Mouse (Mus musculus) heart, postnatal 14 days (tissue): ENCODE results near the gene Nrxn2. TPM values are rescaled to one million over a fixed set of nuclear protein-coding genes. Genes with fewer than 3 reads are reported as not detected.

Experiments used
- DNase-seq, 2 experiments: peaks; one replicate each; pipeline ENCODE4 v3.0.0; 2021 to 2022
- intact Hi-C: fragments of 180-260 bp; cut with DNase I; formaldehyde crosslinking; loops from one replicate; pipeline ENCODE4 v1.15.1; 2025
- long read RNA-seq, 2 experiments: library from polyadenylated mRNA; stranded (forward); transcript quantifications; one replicate each; pipeline ENCODE4 v2.0.0; 2021
- total RNA-seq, 2 experiments: library from RNA; stranded (reverse); gene quantifications; 2 replicates each; pipeline ENCODE4 v1.2.3; 2021

Gene Nrxn2
- total RNA-seq, result 1 to 10 TPM; 5.2 to 5.9 TPM
- long read RNA-seq, experiment 1, result 0 reads
- long read RNA-seq, experiment 2, result 0 reads

- intact Hi-C loops, result loop anchor here (1.0 kb wide), 1 partner anchor 34 kb away; no protein-coding TSS in a partner anchor
- DNase-seq, result peak; percentile 86 to 91
Observed at GRCm38 (mm10) chr19:6418233-6418879, at the start of gene Nrxn2. TSS of gene Nrxn2 (plus strand) at chr19:6418731.

DNA sequence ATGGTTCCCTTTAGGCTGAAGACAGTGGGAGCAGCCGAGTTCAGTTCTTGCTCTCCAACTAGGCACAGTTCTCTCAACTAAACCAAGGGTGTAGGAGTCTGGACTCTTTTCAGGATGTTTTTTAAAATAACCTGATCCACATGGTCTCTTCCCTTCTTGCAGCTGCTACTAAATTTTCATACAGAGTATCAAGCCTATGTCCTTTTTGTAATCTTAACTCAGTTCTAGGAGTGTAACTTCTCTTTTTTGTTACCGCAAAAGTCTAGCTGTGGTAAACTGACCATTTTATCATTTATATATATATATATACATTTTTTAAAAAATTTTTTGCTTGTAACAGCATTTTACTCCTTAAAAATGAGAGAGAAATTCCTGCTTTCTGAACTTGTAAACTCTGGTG lies 48.4 kb upstream of the Nrxn2 start:
- DNase-seq, result no peak
- intact Hi-C loops, result no loop called here

DNA sequence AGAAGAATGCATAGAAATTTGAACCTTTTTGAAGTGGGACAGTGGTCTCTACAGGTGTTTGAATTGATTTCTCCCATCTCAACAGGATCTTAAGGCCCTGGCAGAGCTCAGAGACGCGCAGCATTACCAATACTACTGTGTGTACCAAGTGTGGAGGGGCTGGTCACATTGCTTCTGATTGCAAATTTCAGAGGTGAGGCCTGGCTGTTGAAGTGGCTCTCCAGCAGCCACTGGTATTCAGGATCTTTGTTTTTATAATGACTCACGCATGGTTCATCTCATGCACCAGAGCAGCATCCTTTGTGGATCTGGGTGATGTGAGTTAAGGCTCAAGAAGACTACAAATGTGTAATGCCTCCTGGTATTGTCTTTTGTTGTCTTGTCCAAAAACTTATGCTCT lies 46.1 kb upstream of the Nrxn2 start:
- no peak for DNase-seq
- intact Hi-C loops, result no loop called here

- peak; percentile 88 to 94 for DNase-seq
- intact Hi-C loops, result no loop called here
Observed at GRCm38 (mm10) chr19:6373539-6374400, 44.8 kb upstream of the Nrxn2 start.

DNA sequence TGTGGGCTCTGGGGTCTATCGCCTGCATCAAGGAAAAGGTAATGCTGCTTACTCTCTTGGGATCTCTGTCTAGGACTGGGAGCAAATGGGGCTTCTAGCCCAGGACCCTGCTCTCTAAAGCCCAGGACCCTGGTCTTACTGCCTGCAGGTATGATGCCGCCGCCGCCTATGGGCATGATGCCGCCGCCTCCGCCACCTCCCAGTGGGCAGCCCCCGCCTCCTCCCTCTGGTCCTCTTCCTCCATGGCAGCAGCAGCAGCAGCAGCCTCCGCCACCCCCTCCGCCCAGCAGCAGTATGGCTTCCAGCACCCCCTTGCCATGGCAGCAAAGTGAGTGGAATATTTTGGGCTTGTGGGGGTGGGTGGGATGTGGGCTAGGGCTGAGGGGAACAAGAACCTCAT lies 44.0 kb upstream of the Nrxn2 start:
- DNase-seq, result no peak
- intact Hi-C loops, result no loop called here

GRCm38 (mm10) chr19:6375423-6376254 lies 42.9 kb upstream of the Nrxn2 start:
- DNase-seq, result no peak
- intact Hi-C loops, result loop anchor here (2.0 kb wide), 1 partner anchor 77 kb away; no protein-coding TSS in a partner anchor

DNA sequence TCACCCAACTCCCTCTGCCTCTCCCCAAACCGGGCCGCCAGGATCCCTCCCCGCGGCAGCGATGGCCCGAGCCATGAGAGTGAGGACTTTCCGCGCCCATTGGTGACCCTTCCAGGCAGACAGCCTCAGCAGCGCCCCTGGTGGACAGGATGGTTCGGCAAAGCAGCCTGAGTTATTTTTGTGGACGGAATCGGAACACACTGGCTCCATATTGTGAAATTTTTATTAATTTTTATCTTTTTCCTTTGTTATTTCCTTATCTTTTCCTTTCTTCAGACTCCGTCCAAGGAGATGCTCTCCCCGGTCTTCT lies 42.3 kb upstream of the Nrxn2 start:
- DNase-seq, result peak; percentile 62 to 80
- intact Hi-C loops, result loop anchor here (2.0 kb wide), 1 partner anchor 77 kb away; no protein-coding TSS in a partner anchor

- intact Hi-C loops, result loop anchor here (2.0 kb wide), 1 partner anchor 76 kb away; no protein-coding TSS in a partner anchor
- DNase-seq, result no peak
Observed at GRCm38 (mm10) chr19:6376643-6377042, 41.9 kb upstream of the Nrxn2 start.

- DNase-seq, result no peak
- intact Hi-C loops, result loop anchor here (2.0 kb wide), 1 partner anchor 75 kb away; no protein-coding TSS in a partner anchor
Observed at GRCm38 (mm10) chr19:6377327-6378040, 41.0 kb upstream of the Nrxn2 start.

- intact Hi-C loops, result no loop called here
- DNase-seq, result no peak
Observed at GRCm38 (mm10) chr19:6380411-6381166, 37.9 kb upstream of the Nrxn2 start.

GRCm38 (mm10) chr19:6381238-6381637 lies 37.3 kb upstream of the Nrxn2 start:
- intact Hi-C loops, result no loop called here

GRCm38 (mm10) chr19:6382323-6382924 lies 36.1 kb upstream of the Nrxn2 start:
- intact Hi-C loops, result no loop called here
- no peak for DNase-seq

More at GRCm38 (mm10) chr19:6381238-6381637, 37.3 kb upstream of the Nrxn2 start:
- no peak for DNase-seq

DNA sequence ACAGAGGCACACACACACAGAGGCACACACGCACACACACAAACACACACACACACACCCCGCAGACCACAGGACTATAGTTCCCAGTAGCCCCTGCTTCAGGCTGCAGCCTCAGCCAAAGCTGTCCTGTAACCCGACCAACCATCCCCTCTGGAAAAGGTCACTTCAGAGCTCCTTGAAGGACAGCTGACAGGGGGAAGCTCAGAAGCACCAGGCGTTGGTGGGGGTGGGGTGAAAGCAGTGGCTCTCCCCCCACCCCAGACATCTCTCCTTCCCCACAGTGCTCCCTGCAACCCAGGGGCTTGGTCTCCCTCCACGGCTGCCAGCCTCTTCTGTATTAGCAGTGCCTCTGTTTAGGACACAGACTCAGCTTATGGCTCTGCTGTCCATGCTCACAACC lies 35.1 kb upstream of the Nrxn2 start:
- intact Hi-C loops, result no loop called here
- no peak for DNase-seq

GRCm38 (mm10) chr19:6384128-6384527 lies 34.4 kb upstream of the Nrxn2 start, which contains the start of gene Pygm:
TSS of gene Pygm (plus strand) at chr19:6384399.
- DNase-seq, result peak; percentile 89 to 93

DNA sequence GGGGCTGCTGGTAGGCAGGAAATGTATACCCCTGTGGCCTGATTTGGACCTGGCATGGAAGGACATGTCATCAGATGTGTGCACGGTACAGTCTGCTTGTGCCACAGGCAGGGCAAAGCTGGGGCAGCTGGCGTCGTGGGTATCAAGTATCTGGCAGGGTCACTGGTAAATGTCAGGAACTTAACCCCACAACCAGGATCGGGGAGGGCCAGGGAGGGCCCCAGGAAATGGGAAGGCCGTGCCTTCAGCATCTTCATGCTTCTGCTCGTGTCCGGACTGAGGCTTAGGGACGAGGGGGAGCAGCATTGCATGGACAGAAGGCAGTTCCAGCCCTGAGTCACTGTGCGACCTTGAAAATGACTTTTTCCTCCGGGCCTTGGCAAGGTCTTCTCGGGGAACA lies 33.6 kb upstream of the Nrxn2 start:
- intact Hi-C loops, result no loop called here
- DNase-seq, result peak; percentile 42 to 47

More at GRCm38 (mm10) chr19:6384128-6384527, 34.4 kb upstream of the Nrxn2 start, which contains the start of gene Pygm:
- intact Hi-C loops, result no loop called here

GRCm38 (mm10) chr19:6385419-6385818 lies 33.1 kb upstream of the Nrxn2 start:
- no peak for DNase-seq
- intact Hi-C loops, result no loop called here

DNA sequence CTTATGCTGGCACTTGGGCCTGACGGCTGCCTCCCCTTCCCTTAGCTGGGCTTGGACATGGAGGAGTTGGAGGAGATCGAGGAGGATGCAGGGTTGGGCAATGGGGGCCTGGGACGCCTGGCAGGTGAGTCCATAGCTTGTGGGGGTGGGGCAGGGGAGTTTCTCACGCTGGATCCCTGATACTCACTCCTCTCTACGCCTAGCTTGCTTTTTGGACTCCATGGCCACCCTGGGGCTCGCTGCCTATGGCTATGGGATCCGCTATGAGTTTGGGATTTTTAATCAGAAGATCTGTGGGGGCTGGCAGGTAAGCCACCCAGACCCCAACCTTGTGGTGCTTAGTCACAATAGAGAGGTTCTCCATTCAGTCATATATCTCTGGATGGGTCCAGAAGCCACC lies 32.7 kb upstream of the Nrxn2 start:
- intact Hi-C loops, result no loop called here
- no peak for DNase-seq

- intact Hi-C loops, result no loop called here
- no peak for DNase-seq
Observed at GRCm38 (mm10) chr19:6386234-6386633, 32.3 kb upstream of the Nrxn2 start.

GRCm38 (mm10) chr19:6388006-6388405 lies 30.5 kb upstream of the Nrxn2 start:
- intact Hi-C loops, result no loop called here
- DNase-seq, result peak; percentile 52 to 68
